Mouse (Mus musculus) activated CD4-positive, CD25-positive, alpha-beta regulatory T cell, adult 4 months (primary cell): ENCODE measurements around the gene Tor2a. TPM values are rescaled to one million over a fixed set of nuclear protein-coding genes. Genes with fewer than 3 reads are reported as not detected.

Experiments used
- ATAC-seq: one replicate; pipeline ENCODE4 v1.8.0; 2017
- polyA plus RNA-seq, 2 experiments: library from polyadenylated mRNA; unstranded; fragments of 100-300 nt; shearing (Covaris generic); gene quantifications; one replicate each; pipeline ENCODE4 v1.2.1; 2017

Tor2a gene
- polyA plus RNA-seq, 2 experiments from 2014 or later, result 58.9 to 62.2 TPM

DNA sequence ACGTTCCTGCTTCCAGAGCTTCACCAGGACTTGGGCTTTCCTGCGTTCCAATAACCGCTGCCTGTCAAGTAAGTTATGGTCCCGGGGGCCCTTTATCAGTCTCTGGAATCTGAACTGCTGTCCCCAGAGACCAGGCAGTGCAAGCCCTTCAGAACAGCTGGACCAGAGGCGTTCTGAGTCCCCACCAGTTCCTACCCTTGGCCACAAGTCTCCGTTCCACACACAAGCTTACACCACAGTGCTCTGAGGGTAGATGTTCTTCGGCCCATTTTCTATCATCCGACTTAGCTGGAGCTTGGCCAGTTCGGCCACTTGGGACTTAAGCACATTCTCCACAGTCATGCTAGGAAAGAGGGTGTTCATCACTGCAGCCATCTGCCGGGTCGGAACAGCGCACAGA is 10.2 kb downstream of the Tor2a start:
- ATAC-seq, result no peak

DNA sequence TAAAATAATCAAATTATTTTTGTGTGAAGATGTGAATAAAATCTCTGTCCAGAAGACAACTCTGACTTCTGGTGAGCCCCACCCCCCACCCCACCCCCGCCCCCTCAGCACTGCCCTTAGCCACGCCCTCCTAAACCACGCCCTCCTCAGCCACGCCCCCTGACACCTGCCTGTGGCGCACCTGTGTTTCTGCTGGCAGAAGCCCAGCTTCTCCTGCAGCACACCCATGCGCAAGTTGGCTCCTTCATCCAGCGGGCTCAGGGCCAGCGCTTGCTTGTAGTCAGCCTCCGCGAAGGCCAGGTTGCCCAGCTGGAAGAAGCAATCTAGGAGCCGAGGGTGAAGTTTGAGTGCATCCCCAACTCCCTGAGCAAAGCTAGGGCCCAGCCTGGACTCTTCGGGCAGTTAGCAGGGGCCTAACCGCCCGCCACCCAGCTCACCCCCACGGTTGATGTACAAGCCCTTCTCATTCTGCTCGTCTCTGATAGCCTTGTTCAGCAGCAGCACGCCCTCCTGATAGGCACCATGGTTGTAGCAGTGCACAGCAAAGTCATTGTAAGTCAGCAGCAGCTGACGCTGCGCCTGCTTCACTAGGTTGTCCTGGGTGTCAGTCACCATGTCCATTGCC is 11.7 kb downstream of the Tor2a start:
- ATAC-seq, result no peak

DNA sequence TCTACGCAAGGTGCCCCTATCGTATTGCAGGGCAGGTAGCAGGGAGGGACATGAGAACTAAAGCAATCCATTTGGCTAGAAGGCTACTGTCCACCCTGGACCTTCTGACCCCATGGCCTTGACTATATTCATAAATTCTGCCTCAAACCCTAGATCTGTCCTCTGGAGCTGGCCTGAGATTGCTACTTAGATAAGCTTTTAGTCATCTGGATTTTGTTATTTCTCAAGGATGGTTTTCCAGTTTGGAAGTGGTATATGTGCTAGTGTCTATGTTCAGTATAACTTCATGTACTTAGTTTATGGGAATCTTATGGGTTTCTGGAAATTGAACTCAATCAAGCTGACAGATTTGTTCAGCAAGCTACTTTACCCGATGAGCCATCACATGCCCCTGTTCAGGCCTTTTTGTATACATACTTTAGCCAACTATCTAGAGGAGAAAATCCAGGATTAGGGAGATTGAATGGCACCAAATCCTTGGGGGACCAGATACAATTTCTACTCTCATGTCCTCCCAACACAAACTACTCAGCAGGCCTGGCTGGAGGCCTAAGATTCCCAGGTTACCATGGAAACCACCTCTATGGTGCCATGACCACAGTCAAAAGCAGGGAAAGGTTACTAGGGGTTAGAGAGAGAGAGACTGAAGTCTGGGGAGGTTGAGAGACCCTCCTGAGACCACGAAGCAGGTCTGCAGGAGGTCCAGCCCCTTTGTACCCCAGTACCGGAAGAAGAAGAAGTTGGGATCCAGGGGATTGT is 12.5 kb downstream of the Tor2a start:
- no peak for ATAC-seq

DNA sequence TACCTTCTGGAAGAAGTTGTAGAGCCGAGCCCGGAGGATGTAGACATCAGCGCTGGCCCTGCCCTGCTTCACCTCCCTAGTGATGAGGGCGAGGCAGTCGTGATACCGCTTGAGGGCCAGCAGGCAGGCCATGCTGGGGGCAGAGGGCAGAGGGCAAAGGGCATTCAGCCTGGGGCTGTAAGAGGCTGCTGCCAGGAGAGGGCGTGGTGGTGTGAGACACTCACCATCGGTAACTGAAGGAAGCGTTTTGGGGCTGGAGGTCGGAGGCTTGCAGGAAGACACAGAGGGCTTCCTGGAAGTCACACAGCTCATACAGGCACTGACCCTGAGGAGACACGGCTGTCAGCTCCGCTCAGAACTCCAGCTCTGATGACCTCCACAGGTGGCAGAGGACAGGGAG is 14.9 kb downstream of the Tor2a start:
- ATAC-seq, result no peak

DNA sequence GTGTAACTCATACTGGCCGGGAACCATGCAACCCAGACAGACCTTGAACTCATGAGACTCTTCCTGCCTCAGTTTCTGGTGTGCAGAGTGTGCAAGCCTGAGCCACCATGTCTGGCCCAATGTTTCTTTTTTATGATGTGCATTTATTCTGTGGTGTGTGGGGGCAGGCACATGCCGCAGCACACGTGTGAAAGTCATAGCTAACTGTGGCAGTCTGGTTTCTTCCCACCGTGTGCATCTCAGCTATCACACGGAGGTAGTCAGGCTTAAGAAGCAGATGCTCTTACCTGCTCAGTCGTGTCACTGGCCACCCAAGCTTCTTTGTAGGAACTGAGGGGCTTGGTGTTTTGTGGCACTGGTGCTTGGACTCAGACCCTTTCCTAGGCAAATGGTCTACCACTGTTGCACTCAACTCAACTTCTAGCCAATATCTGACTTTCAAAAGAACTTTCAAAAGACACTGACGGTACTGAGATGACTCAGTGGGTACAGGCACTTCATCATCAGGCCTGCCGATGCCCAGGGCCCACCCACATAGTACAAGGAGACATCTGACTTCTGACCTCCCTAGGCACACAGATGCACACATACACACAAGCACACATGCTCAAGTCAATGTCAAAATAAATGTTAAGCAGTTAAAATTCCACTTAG is 15.7 kb downstream of the Tor2a start:
- no peak for ATAC-seq

DNA sequence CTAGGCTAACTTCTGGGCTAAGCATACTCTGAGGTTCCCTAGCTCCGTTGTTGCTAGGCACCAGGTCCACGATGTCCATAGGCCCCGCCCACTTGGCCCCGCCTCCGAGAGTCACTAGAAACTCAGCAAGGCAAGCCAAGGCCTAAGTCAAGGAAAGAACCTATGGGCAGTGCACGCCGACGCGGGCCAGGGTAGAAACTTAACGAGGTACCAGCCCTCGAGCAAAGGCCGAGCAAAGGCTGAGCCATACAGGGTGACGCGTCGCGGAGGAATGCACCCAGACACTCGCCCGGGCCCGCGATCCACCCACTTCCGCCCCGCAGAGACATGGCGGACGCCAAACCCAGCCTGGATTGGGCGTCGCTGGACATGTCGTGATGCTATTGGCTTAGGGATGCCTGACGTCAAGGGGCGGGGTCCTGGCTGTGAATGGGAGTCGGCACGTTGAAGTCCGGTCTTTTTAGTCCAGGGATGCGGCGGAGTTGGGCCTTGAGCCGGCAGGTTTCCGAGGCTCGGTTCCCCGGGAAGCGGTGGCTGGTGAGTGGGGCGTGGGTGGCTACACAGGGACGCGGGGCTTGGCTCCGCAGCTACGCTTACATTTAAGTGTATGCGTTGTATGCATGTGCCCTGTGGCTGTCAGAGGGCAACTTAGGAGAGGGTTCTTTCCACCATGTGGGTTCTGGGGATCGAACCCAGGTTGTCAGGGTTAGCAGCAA is 18.5 kb downstream of the Tor2a start, which contains the start of the genes Ttc16 and Ptrh1:
Gene Ttc16 (minus strand): TSS at position 275 of the 716 bp plus-strand sequence.
Gene Ptrh1 (plus strand): TSS at position 428 of the 716 bp plus-strand sequence.
- peak; percentile 94 for ATAC-seq

DNA sequence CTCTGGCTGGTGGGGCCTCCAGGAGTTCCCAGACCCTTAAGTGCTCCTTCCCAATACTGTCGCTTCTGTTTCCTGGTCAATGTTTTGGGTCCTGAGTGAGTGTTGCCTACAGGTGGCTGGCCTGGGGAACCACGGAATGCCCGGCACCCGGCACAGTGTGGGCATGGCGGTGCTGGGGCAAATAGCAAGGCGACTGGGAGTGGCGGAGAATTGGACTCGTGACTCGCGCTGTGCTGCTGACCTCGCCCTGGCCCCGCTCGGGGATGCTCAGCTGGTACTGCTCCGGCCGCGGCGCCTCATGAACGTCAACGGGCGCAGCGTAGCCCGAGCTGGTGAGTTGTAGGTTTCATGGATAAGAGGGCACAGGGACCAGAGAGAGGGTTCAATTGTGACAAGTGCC is 19.2 kb downstream of the Tor2a start:
- ATAC-seq, result no peak

DNA sequence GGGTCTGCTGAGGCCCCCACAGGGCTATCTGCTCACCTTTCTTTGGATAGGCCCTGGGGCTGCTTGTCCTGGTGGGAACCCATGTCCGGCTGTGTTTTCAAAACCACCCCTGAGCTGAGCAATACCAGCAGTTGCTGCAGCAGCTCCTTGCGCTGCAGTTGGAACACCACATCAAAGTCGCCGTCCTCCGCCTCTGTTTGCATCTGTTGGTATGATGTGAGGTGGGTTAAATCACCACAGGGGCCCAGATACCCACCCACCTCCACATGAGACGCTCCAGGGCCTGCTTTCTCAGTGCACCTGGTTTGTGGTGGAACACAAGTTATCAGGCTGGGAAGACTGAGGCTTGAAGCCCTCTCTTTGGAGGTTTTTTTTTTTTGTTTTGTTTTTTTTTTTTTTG is 21.0 kb downstream of the Tor2a start:
- ATAC-seq, result no peak

DNA sequence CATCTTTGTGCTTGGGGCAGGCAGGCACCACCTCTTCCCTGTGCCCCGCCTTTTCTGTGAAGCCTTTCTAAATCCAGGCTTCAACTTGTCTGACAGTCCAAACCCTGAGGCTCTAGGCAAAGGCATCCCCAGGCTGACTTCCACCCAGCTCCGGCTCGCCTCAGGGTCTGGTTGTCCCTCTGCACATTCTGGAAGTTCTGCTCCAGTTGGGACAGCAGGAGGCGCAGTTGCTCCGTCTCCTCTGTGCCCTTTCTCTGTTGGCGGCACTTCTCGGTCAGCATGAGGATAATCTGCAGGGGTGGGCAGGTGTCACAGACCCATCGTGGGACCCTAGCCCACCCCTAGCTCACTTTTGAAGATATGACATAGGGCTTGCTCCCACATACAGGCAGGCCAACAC is 22.1 kb downstream of the Tor2a start:
- no peak for ATAC-seq

DNA sequence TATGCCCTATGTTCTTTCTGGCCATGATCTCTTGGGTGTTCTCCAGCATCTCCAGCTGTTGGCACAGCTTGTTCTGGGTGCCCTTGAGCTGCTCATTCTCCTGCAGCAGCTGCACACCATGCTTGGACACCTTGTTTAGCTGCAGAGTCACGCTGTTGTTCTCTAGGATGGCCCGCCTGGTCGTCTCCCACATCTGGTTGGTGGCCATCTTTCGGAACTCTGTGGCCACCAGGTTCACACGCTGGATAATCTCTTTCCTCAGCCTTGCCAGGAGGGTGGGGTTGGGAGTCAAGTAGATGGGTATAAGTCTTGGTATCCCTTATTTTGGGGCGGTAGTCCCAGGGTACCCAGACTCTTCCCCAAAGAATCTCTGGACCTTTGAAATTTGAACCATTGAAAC is 22.7 kb downstream of the Tor2a start:
- ATAC-seq, result no peak

DNA sequence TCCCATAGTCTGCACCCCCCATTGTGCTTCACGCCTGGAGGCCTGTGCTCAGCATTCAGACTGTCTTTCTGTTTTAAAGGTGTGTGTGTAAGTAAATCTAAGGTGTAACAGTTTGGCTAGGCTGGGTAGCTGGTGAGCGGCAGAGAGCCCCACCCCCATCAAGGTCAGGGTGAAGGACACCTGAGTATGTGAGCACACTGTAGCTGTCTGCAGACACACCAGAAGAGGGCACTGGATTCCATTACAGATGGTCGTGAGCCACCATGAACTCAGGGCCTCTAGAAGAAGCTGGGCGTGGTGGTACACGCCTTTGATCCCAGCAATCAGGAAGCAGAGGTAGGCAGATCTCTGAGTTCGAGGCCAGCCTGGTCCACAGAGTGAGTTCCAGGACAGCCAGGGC is 24.7 kb downstream of the Tor2a start:
- ATAC-seq, result no peak

DNA sequence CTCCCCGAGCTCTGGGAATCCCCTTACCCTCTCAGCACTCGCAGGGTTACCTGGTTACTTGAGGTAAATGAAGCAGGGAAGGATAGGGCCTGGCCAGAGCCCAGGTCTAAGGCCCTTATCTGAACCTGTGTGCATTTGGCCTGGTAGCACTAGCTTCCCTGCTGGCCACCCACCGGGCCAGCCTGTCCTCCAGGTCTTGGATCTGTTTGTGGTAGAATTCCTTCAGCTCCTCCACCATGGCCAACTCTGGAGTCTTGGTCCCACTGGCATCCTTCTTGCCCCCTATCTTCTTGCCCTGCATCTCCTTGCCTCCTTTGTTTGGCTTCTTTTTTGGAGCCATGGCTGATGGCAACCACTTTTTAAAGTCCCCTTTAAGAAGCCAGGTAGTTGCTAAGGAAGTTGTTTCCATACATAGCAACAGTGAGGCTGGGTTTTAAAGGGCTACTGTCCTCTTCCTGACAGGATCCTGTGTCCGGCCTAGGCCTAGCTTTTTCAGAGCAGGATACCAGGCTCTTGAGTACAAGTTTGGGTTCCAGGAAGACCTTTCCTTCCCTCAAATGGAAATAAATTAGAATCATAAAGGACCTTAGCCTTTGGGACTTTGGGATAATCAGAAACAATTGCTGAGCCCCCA is 27.1 kb downstream of the Tor2a start, which contains the start of gene Cfap157:
Gene Cfap157 (minus strand): TSS at position 381 of the 634 bp plus-strand sequence.
- no peak for ATAC-seq

DNA sequence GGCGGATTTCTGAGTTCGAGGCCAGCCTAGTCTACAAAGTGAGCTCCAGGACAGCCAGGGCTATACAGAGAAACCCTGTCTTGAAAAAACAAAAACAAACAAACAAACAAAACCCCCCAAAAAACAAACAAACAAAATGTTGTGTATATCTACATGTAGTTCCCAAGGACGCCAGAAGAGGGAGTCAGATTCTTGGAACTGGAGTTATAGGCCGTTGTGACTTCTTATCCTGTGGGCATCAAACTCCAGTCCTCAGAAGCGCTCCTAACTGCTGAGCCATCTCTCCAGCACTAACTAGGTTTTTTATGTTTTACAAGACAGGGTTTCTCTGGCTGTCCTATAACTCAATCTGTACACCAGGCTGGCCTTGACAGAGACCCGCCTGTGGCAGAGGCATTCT is 30.1 kb downstream of the Tor2a start:
- ATAC-seq, result no peak

DNA sequence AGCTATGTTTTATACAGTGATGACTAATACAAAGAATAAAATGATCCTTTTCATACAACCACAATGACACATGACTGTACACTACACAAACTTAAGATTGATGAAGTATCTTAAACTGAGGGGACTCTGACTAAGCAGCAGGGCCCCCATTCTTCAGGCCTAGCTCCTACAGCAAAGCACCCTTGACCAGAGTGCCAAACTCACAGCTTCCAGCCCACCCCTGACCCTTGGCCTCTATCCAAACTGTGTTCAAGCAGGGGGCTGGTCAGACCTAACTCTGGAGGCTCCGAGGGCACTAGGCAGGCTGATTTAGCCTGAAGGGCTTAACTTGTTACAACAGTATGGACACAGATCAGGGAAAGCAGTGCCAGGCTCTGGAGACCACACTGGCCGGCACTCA is 31.5 kb downstream of the Tor2a start:
- no peak for ATAC-seq

DNA sequence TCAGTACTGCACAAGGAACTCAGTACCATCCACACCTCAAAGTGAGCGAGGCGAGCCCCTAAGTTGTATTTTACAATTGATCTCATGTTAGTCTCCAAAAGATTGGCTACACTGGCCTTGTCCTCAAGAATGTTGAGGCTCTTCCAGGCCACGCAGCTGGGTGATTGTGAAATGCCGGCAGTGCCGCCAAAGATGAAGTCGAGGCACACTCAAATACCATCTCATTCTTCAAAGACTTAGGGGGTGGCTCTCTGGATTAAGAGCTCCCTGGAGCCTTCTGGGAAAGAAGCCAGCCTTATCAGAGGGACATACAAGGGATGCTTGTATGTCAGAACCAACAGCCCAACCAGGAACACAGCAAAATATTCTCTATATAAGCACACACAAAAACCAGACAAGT is 34.3 kb downstream of the Tor2a start:
- no peak for ATAC-seq

DNA sequence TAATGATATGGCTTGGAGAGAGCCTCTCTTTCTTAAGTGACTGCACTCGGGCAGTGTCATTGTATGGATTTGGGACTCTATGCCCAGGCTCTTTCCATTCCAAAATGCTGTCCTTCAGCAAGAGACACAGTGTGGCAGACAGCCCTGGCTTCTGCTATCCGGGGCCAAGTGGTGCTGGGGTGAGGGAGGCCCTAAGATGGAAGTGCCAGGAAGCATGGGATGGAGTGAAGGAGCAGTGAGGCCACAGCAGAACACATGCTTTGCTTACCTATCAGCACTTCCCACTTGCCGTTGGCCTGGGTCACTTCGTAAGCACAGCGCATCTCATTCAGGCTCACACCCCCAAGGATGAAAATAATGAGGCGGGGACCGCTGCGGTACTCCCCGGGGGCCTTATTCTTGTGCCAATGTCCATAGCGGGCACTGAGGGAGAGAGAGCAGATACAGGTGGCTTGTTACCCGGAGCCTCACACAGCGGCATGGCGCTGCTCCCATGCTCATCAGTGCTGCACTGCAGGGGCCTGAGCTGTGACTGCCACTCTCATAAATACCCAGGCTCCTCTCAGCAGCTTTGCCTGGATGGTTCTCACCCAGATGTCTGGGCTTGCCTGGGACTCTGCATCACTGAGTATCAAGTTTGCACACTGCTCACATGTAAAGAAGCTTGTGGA is 38.8 kb downstream of the Tor2a start:
- no peak for ATAC-seq

DNA sequence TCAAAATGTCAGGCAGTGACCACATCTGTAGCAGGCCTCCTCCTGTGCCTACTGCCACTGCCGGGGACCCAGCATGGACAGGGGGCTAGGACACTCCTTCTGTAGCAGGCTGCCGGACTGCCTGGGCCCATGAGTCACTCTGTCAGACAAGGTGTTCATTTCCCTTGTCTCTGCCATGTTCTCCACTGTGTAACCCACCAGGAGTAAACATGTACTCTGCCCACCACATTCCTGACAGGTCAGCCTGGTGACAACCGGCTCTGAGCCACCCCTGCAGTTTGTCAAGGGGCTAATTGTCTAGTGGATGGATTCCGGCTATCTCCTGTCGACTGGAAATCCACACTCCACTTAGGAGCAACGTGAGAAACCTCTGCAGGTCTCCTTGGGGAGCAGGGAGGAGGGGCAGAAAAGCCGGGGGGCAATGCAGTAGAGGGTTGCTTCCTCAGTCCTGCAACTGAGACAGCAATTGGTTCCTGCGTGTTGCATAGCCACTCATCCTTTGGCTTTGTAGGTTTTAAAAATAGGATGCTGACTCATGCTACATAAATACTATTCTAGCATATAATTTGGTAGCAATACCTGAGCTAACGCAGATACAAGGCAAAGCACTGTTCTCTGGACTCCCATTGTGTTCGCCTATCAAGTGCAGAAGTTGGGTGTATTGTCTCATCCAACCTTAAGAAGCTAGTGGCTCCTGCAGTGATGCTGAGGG is 41.4 kb downstream of the Tor2a start:
- no peak for ATAC-seq

DNA sequence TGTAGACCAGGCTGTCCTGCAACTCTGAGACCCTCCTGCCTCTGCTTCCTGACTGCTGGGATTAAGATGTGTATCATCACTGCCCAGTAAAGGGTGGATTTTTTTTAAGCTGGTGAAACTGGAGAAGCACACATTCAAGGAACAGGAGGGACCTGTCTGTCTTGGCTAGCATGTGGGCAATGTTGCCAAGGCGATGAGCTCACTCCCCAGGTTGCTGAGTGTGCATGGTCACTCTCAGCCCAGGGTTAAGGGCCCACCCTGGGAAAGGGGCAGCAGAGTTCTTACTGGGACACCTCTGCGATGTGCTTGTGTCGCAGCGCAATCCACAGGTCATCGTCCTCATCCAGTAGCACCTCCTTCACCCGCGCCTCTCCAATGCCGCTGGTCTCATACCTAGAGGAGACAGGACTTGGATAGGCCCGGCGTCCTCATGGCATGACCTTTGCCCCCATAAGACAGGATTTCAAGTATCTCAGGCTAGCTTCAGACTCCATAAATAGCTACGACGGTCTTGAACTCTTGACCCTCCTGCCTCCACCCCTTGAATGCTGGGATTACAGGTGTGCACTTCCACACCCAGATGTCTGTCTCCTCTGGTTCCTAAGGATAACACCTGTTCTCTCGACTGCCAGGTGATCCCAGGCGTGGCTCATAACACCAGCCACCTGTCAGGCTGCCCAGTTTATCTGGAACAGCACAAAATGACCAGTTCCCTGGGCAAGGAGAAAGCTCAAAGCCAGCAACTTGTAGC is 52.0 kb downstream of the Tor2a start:
- no peak for ATAC-seq
